In the genomic region with DNA sequence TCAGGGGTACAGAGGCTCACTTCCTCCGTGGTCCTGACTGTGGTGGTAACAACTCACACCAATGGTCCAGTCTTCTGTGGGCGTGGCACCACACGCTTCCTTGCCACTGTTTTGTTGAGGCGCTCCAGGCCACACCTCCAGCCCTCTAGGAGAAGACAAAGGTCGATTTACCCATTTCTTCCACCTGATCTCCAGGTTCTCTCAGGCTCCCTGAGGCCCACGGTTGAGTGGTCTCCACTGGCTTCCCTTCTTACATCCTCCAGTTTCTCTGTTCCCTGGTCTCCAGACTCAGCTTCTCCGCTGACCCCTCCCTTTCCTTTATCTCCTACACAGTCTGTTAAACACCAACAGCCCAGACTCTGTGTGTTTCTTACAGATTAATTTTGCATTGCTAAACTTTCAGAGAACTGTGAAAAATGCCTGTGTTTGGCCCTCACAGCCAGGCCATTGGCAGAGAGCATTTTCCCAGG, we compare ENCODE assay signal across 13 mouse cellular contexts. TPM values are rescaled to one million over a fixed set of nuclear protein-coding genes. Genes with fewer than 3 reads are reported as not detected.
DNase-seq lines count a peak whose midpoint lies in the region; ATAC-seq and TF ChIP-seq lines count a peak whose summit lies in the region.
"Had no signal": no experiment of that assay in that cellular context is flagged by ENCODE, and none has a peak within 500 bp of the region (broad histone marks: within the 10 kb centered on the region; RNA-seq: fewer than 3 reads in every experiment).

No protein-coding gene starts in this region.

- no peaks in the 10 kb centered on the region for H3K79me2 ChIP-seq in heart, adult 2 months (replicated peaks; ENCODE audit: control insufficient read depth, insufficient read depth, low read length)

- 59% methylated on average over 7 of the region's 7 CpGs for WGBS in heart, embryonic 12.5 days
- WGBS in heart, adult 2 months, result 69% methylated on average over 7 of the region's 7 CpGs
- WGBS in forebrain, embryonic 12.5 days, result 77% methylated on average over 7 of the region's 7 CpGs

- H3K4me3 ChIP-seq in heart, embryonic 12.5 days, result no peak overlapping the region
- no peak overlapping the region for H3K4me3 ChIP-seq in heart, adult 2 months
- no peak overlapping the region for H3K4me3 ChIP-seq in forebrain, embryonic 12.5 days (replicated peaks)
- H3K4me3 ChIP-seq: midbrain, embryonic 13.5 days had no signal

- no peak overlapping the region for H3K4me2 ChIP-seq in heart, embryonic 12.5 days
- no peak overlapping the region for H3K4me2 ChIP-seq in forebrain, embryonic 12.5 days
- H3K4me2 ChIP-seq: midbrain, embryonic 13.5 days had no signal

- DNase-seq in heart, adult 2 months, result no peak
- DNase-seq in c-Kit-positive CD71-positive TER-119-negative erythroid progenitor cells, embryonic 14.5 days (ENCODE audit: low read depth), result peak; percentile 66
- peak; percentile 14 for DNase-seq in kidney, postnatal 14 days
- peak; percentile 40 to 70 for DNase-seq in spleen, postnatal 4 days (ENCODE audit: low spot score in 2 of 2)
- DNase-seq in layer of hippocampus, adult 8-10 months (ENCODE audit: low spot score in 2 of 2), result no peak
- no peak for DNase-seq in right cerebral cortex, postnatal 36 days (ENCODE audit: low spot score in 2 of 2)
- DNase-seq: adrenal gland, postnatal 25 days; cerebellum, adult 9-11 months; lung, adult 2 months; thymus, adult 2 months had no signal

- peaks cover 13% of the 10 kb centered on the region for H3K4me1 ChIP-seq in heart, embryonic 12.5 days (replicated peaks)
- peaks cover 1% of the 10 kb centered on the region for H3K4me1 ChIP-seq in heart, adult 2 months (ENCODE audit: control insufficient read depth, insufficient read depth, low read length)
- no peaks in the 10 kb centered on the region for H3K4me1 ChIP-seq in forebrain, embryonic 12.5 days
- H3K4me1 ChIP-seq: midbrain, embryonic 13.5 days had no signal

- H3K9ac ChIP-seq in heart, embryonic 12.5 days, result no peak overlapping the region
- H3K9ac ChIP-seq in heart, adult 2 months (ENCODE audit: low read depth, low read length), result no peak overlapping the region
- no peak overlapping the region for H3K9ac ChIP-seq in forebrain, embryonic 12.5 days
- H3K9ac ChIP-seq: midbrain, embryonic 13.5 days had no signal

- H3K36me3 ChIP-seq in heart, embryonic 12.5 days, result no peaks in the 10 kb centered on the region
- H3K36me3 ChIP-seq in heart, adult 2 months (ENCODE audit: control insufficient read depth, insufficient read depth, low read length), result no peaks in the 10 kb centered on the region; the same call in 1 of the 2 replicates
- no peaks in the 10 kb centered on the region for H3K36me3 ChIP-seq in forebrain, embryonic 12.5 days (replicated peaks)
- H3K36me3 ChIP-seq: midbrain, embryonic 13.5 days had no signal

- no peaks in the 10 kb centered on the region for H3K27me3 ChIP-seq in heart, embryonic 12.5 days (replicated peaks)
- no peaks in the 10 kb centered on the region for H3K27me3 ChIP-seq in heart, adult 2 months (ENCODE audit: control insufficient read depth, insufficient read depth, low read length)
- no peaks in the 10 kb centered on the region for H3K27me3 ChIP-seq in forebrain, embryonic 12.5 days
- H3K27me3 ChIP-seq: midbrain, embryonic 13.5 days had no signal

- peak; percentile 82 for ATAC-seq in heart, embryonic 12.5 days (ENCODE audit: insufficient number of reproducible peaks, low FRiP score)
- ATAC-seq in forebrain, embryonic 12.5 days (ENCODE audit: low FRiP score), result no peak
- ATAC-seq: midbrain, embryonic 13.5 days had no signal

- TF ChIP-seq CTCF in heart, adult 2 months (IDR thresholded peaks at IDR 0.05), result no peak

- intact Hi-C loops in heart, adult 2 months (cut with DNase I), result no loop called here

- no peaks in the 10 kb centered on the region for H3K9me3 ChIP-seq in heart, embryonic 12.5 days (replicated peaks)
- no peaks in the 10 kb centered on the region for H3K9me3 ChIP-seq in forebrain, embryonic 12.5 days
- H3K9me3 ChIP-seq: midbrain, embryonic 13.5 days had no signal

- TF ChIP-seq POLR2A in heart, adult 2 months (IDR thresholded peaks at IDR 0.05; ENCODE audit: insufficient read depth, low read depth, low read length), result no peak

- no peak for TF ChIP-seq EP300 in heart, adult 2 months (IDR thresholded peaks at IDR 0.05; ENCODE audit: insufficient read depth, low read depth, low read length)

- H3K27ac ChIP-seq in heart, embryonic 12.5 days (ENCODE audit: poor library complexity, severe bottlenecking), result no peak overlapping the region
- no peak overlapping the region for H3K27ac ChIP-seq in heart, adult 2 months
- no peak overlapping the region for H3K27ac ChIP-seq in forebrain, embryonic 12.5 days
- H3K27ac ChIP-seq: midbrain, embryonic 13.5 days had no signal

RNA-seq across cellular contexts. Expression of gene Vwf, which starts 18.3 kb away (rescaled TPM):
- 19.8 and 21.4 TPM in 2 replicates for polyA plus RNA-seq in heart, embryonic 12.5 days (2016; fragmentation: Nextera tagmentation; extraction: Ambion mirVana)
- 10 to 100 TPM; 95.9 to 99.8 TPM for total RNA-seq in heart, adult 2 months (2021)
- polyA plus RNA-seq in heart, adult 2 months (2012; rRNA removed), result 95.8 and 116 TPM in 2 replicates
- total RNA-seq in layer of hippocampus, adult 8-10 months (2022), result 10 to 100 TPM; 19.1 to 27.5 (median 23.5) TPM
- 7.9 and 10.3 TPM in 2 replicates for polyA plus RNA-seq in forebrain, embryonic 12.5 days (2016; fragmentation: Nextera tagmentation; extraction: Ambion mirVana)

Comparison
In these comparisons a context has a peak if more than half of its experiments do, and no peak if none do; other contexts are left out.
1. DNase-seq: peak in c-Kit-positive CD71-positive TER-119-negative erythroid progenitor cells, embryonic 14.5 days (single experiment), kidney, postnatal 14 days (single experiment) and spleen, postnatal 4 days (2 of 2); none in heart, adult 2 months (0 of 2), layer of hippocampus, adult 8-10 months (0 of 2) and right cerebral cortex, postnatal 36 days (0 of 2).